Mouse (Mus musculus) heart, embryonic 10.5 days (tissue): ENCODE results near the gene Snai1. TPM values are rescaled to one million over a fixed set of nuclear protein-coding genes. Genes with fewer than 3 reads are reported as not detected.

ENCODE experiments used
- DNase-seq: peaks from one replicate; pipeline ENCODE4 v3.0.0-alpha.2; 2017; ENCODE audit warnings: low spot score
- H3K27ac ChIP-seq: fragments of 300-500 bp; sonication (generic); 2 replicates; pipeline ENCODE4 v1.5.1; 2016; ENCODE audit warnings: mild to moderate bottlenecking
- H3K27me3 ChIP-seq: fragments of 300-500 bp; sonication (generic); 2 replicates; pipeline ENCODE4 v1.6.1; 2016; ENCODE audit warnings: mild to moderate bottlenecking; ENCODE audit not compliant: poor library complexity, insufficient read depth, severe bottlenecking
- H3K36me3 ChIP-seq: fragments of 300-500 bp; sonication (generic); 2 replicates; pipeline ENCODE4 v1.6.1; 2016; ENCODE audit warnings: mild to moderate bottlenecking, moderate library complexity
- H3K4me1 ChIP-seq: fragments of 300-500 bp; sonication (generic); 2 replicates; pipeline ENCODE4 v1.6.1; 2016; ENCODE audit warnings: mild to moderate bottlenecking
- H3K4me3 ChIP-seq: fragments of 300-500 bp; sonication (generic); 2 replicates; pipeline ENCODE4 v1.5.1; 2016; ENCODE audit warnings: mild to moderate bottlenecking, moderate library complexity
- H3K9me3 ChIP-seq: fragments of 300-500 bp; sonication (generic); 2 replicates; pipeline ENCODE4 v1.6.1; 2016; ENCODE audit warnings: mild to moderate bottlenecking, moderate library complexity
- WGBS: fragments of 180-500 bp; shearing (Covaris S2); methylation state at CpG from one replicate; pipeline ENCODE4 v1.1.7; 2016; 5-methylcytosine and 5-hydroxymethylcytosine counted together
- polyA plus RNA-seq: library from polyadenylated mRNA; unstranded; fragments of >200 nt; fragmentation: Nextera tagmentation; extraction: Ambion mirVana; gene quantifications from 2 replicates; pipeline ENCODE4 v1.2.1, GENCODE M21; 2016

The Snai1 gene
- polyA plus RNA-seq, 1 experiment from 2014 or later: 42.2 TPM

DNA sequence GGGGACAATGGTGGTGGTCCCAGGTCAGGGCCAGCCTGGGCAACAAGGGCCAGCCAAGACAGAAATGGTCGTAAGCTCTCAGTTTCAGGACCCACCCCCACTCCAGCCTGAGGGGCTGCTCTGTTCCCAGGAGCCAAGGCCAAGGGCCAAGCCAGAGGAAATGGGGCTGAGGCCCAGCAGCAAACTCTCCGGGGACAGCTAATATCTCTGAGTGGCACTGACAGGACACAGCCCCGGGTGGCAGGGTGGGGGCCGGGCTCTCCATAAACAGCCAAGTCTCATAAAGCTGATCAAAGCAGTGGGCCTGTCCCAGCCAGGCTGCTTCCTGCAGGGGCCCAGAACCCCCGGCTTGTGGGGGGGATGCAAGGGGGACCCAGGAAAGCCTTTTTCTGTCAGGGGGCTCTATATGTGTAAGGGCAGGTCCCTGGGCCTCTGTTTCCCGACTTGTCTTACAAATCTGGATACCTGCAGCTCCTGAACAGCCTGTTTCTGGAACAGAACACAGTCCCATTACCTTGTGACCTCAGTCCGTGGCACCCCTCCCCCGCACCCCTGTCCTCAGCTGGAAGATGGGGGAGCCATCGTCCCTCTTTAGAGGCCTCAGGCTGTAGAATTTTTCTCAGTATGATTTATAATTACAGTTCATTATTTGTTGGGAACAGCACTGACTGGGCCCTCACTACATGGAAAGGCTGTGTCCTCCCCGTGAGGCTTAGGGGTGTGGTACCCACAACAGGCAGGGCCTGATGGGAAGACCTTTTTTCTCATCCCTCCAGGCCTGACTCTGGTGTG lies 45.4 kb downstream of the Snai1 start:
- Histone ChIP-seq H3K9me3 (no peaks in the 10 kb centered on the region), H3K4me1 (peaks cover 70% of the 10 kb centered on the region), H3K36me3 (no peaks in the 10 kb centered on the region), H3K27ac (peak overlapping the region; percentile 83), H3K4me3 (no peak overlapping the region), H3K27me3 (peaks cover 4% of the 10 kb centered on the region)
- 26% methylated on average over 10 of the region's 10 CpGs for WGBS
- DNase-seq: no peak

DNA sequence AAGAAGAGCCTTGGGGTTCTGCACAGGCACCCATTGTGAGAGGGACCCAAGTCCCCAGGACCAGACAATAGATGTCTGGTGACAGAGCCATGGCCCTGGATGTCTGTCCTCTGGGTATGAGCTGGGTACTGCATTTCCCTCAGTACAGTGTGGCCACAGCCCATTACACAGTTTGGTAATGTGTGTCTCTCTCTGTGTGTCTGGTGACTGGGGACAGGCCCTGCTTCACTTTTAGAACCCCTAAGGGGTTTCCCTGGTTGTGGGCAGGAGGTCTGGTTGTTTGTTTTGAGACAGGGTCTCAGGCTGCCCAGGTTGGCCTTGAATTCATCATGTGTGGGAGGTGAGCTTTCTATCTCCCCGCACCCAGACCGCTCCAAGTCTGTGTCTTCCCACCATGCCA lies 47.3 kb downstream of the Snai1 start:
- 77% methylated on average over 2 of the region's 2 CpGs for whole genome bisulfite sequencing
- peak overlapping the region; percentile 86 for H3K27ac ChIP-seq
- H3K9me3 ChIP-seq: no peaks in the 10 kb centered on the region
- no peaks in the 10 kb centered on the region for H3K36me3 ChIP-seq
- no peak for DNase-seq
- peaks cover 74% of the 10 kb centered on the region for H3K4me1 ChIP-seq
- H3K4me3 ChIP-seq: no peak overlapping the region
- no peaks in the 10 kb centered on the region; the same call in 1 of the 2 replicates for H3K27me3 ChIP-seq

DNA sequence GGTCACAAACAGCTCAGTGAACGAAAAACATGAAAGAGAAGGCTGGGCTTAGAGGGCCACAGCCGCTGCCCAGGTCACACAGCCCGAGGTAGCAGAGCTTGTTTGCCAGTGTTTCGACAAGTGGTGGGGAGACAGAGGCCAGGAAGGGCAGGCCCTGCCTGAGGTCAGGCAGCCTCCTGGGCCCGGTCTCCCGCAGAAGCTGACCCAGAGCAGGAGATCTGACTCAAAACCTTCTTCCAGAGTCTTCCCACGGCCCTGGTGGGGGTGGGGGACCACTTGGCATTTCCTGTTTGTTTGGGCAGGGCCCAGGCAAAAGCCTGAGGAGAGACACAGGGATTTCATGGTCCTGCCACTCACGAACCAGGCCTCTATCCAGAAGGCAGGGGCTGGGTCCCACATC lies 48.0 kb downstream of the Snai1 start:
- WGBS: 17% methylated on average over 8 of the region's 8 CpGs

DNA sequence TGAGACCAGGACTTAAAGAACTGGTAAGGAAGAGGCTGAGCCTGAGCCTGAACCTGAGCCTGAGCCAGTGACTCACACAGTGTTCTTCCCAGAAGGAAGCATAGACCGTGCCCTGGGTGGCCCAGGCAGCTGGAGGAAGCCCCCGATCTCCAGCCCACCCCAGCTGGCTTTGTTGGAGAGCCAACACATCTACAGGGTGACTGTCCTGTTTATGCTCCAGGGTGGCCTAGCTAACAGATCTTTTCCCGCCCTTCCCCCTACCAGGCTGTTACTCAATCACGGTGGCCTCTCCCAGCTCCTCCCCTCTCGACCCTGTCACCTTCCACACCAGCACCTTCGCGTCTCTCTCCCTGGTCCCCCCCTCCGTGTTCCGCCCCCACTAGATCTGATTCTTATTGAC lies 49.0 kb downstream of the Snai1 start:
- Histone ChIP-seq H3K27me3 (no peaks in the 10 kb centered on the region; the same call in 1 of the 2 replicates), H3K4me1 (peaks cover 65% of the 10 kb centered on the region), H3K36me3 (no peaks in the 10 kb centered on the region), H3K4me3 (no peak overlapping the region), H3K27ac (peak overlapping the region; percentile 86), H3K9me3 (no peaks in the 10 kb centered on the region)
- 24% methylated on average over 9 of the region's 9 CpGs for WGBS
- DNase-seq: no peak

More for the DNA sequence above, 48.0 kb downstream of the Snai1 start:
- Histone ChIP-seq H3K4me3 (no peak overlapping the region), H3K9me3 (no peaks in the 10 kb centered on the region), H3K4me1 (peaks cover 74% of the 10 kb centered on the region), H3K36me3 (no peaks in the 10 kb centered on the region), H3K27ac (peak overlapping the region; percentile 86), H3K27me3 (no peaks in the 10 kb centered on the region; the same call in 1 of the 2 replicates)
- DNase-seq: no peak

DNA sequence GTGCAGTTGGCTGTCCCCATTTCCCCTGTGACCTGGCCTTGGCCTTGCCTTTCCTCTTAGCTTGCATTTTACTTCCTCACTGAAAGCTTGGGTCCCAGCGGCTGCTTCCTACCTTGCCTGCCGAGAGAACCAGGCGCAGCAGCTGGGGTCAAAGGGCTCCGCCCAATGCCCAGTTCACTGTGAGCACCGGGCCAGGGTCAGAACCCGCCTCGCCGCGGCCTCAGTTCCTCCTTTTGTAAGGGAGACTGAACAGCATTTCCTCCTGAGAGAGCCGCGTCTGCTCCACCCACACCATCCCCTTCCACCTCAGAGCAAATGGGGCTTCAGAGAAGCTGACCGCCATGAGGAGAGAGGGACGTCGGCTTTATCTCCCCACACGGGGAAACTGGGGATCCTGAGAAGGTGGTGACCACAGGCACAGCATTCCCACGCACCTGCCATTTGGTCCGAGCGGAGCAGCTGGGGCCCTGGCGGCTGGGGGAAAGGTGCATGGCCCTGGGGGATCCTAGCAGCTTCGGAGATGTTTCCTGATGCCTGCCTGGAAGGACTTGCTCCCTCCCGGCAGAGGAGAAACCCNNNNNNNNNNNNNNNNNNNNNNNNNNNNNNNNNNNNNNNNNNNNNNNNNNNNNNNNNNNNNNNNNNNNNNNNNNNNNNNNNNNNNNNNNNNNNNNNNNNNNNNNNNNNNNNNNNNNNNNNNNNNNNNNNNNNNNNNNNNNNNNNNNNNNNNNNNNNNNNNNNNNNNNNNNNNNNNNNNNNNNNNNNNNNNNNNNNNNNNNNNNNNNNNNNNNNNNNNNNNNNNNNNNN lies 51.0 kb downstream of the Snai1 start:
- DNase-seq: no peak
- peak overlapping the region; percentile 50 for H3K4me3 ChIP-seq
- peaks cover 52% of the 10 kb centered on the region for H3K4me1 ChIP-seq
- no peaks in the 10 kb centered on the region for H3K9me3 ChIP-seq
- H3K27me3 ChIP-seq: no peaks in the 10 kb centered on the region; the same call in 1 of the 2 replicates
- H3K36me3 ChIP-seq: no peaks in the 10 kb centered on the region
- H3K27ac ChIP-seq: peak overlapping the region; percentile 85
- 12% methylated on average over 21 of the region's 21 CpGs for WGBS

Other genes starting within 250 kb of the Snai1 start
- 11.4 and 13.6 TPM in 2 replicates for gene B4galt5, start 189.0 kb upstream of the Snai1 start, polyA plus RNA-seq
- 23.0 and 26.0 TPM in 2 replicates for gene Slc9a8, start 116.5 kb upstream of the Snai1 start, polyA plus RNA-seq
- 71.2 and 90.0 TPM in 2 replicates for gene Rnf114, start 45.5 kb upstream of the Snai1 start, polyA plus RNA-seq
- gene Spata2, start 45.3 kb upstream of the Snai1 start, polyA plus RNA-seq: 16.5 and 17.4 TPM in 2 replicates
- gene Ube2v1, start 93.9 kb downstream of the Snai1 start, polyA plus RNA-seq: 312 and 332 TPM in 2 replicates
- gene Gm20431, start 123.3 kb downstream of the Snai1 start, polyA plus RNA-seq: 0.36 and 3.9 TPM in 2 replicates
- 4.2 TPM in 2 replicates for gene Cebpb, start 150.7 kb downstream of the Snai1 start, polyA plus RNA-seq
- 47.7 and 53.8 TPM in 2 replicates for gene Tmem189, start 151.6 kb downstream of the Snai1 start, polyA plus RNA-seq